Mouse (Mus musculus): ENCODE data around the gene Shisal2a.

Gene Shisal2a

GRCm38 (mm10) chr4:108383183-108383714 lies at the start of gene Shisal2a:
Gene Shisal2a (minus strand): TSS chr4:108383349.
- DNase-seq (ENCODE audit: low spot score in 2 of 2): peak; percentile 12 to 16

- DNase-seq (ENCODE audit: low spot score in 2 of 2): no peak
These were observed 48.4 kb upstream of the Shisal2a start for GRCm38 (mm10) chr4:108431561-108431936.

GRCm38 (mm10) chr4:108430656-108431560 lies 47.8 kb upstream of the Shisal2a start:
- no peak for DNase-seq (ENCODE audit: low spot score in 2 of 2)

GRCm38 (mm10) chr4:108428341-108428721 lies 45.2 kb upstream of the Shisal2a start:
- peak in 1 of 2 experiments; percentile 10 for DNase-seq (ENCODE audit: low spot score in 2 of 2)

GRCm38 (mm10) chr4:108427719-108428340 lies 44.7 kb upstream of the Shisal2a start:
- no peak for DNase-seq (ENCODE audit: low spot score in 2 of 2)

GRCm38 (mm10) chr4:108424587-108424986 lies 41.4 kb upstream of the Shisal2a start:
- no peak for DNase-seq (ENCODE audit: low spot score in 2 of 2)

GRCm38 (mm10) chr4:108407621-108408020 lies 24.5 kb upstream of the Shisal2a start:
- no peak for DNase-seq (ENCODE audit: low spot score in 2 of 2)

- DNase-seq (ENCODE audit: low spot score in 2 of 2): no peak
These were observed 23.8 kb upstream of the Shisal2a start, which contains the start of gene Gpx7 for GRCm38 (mm10) chr4:108406861-108407401. Gene Gpx7 (minus strand): TSS chr4:108406961.

- DNase-seq (ENCODE audit: low spot score in 2 of 2): peak; percentile 30 to 31
These were observed 23.1 kb upstream of the Shisal2a start for GRCm38 (mm10) chr4:108406138-108406860.

GRCm38 (mm10) chr4:108405766-108406137 lies 22.6 kb upstream of the Shisal2a start:
- DNase-seq (ENCODE audit: low spot score in 2 of 2): no peak

- no peak for DNase-seq (ENCODE audit: low spot score in 2 of 2)
These were observed 20.9 kb upstream of the Shisal2a start for GRCm38 (mm10) chr4:108403861-108404635.

- DNase-seq (ENCODE audit: low spot score in 2 of 2): no peak
These were observed 17.2 kb upstream of the Shisal2a start for GRCm38 (mm10) chr4:108400395-108400794.

- no peak for DNase-seq (ENCODE audit: low spot score in 2 of 2)
These were observed 11.1 kb upstream of the Shisal2a start for GRCm38 (mm10) chr4:108394236-108394635.

- DNase-seq (ENCODE audit: low spot score in 2 of 2): no peak
These were observed 9.4 kb upstream of the Shisal2a start for GRCm38 (mm10) chr4:108392558-108392957.

- DNase-seq (ENCODE audit: low spot score in 2 of 2): no peak
These were observed 8.0 kb upstream of the Shisal2a start for GRCm38 (mm10) chr4:108391124-108391523.

- DNase-seq (ENCODE audit: low spot score in 2 of 2): no peak
These were observed 5.6 kb upstream of the Shisal2a start for GRCm38 (mm10) chr4:108388741-108389140.

- no peak for DNase-seq (ENCODE audit: low spot score in 2 of 2)
These were observed 4.6 kb upstream of the Shisal2a start for GRCm38 (mm10) chr4:108387681-108388253.

- DNase-seq (ENCODE audit: low spot score in 2 of 2): no peak
These were observed 4.0 kb upstream of the Shisal2a start for GRCm38 (mm10) chr4:108387106-108387505.

- DNase-seq (ENCODE audit: low spot score in 2 of 2): no peak
These were observed 2.9 kb upstream of the Shisal2a start for GRCm38 (mm10) chr4:108386087-108386486.

GRCm38 (mm10) chr4:108380146-108380545 lies 3.0 kb downstream of the Shisal2a start:
- no peak for DNase-seq (ENCODE audit: low spot score in 2 of 2)

- DNase-seq (ENCODE audit: low spot score in 2 of 2): no peak
These were observed 3.7 kb downstream of the Shisal2a start for GRCm38 (mm10) chr4:108379476-108379875.
